Mouse (Mus musculus) natural killer cell, adult 2 months (primary cell): ENCODE results near the gene Zfhx2.

ENCODE experiments used
- DNase-seq, 2 experiments: peaks; one replicate each; pipeline ENCODE4 v3.0.0; 2022; ENCODE audit warnings: low spot score in 2 of 2

The Zfhx2 gene

GRCm38 (mm10) chr14:55092011-55092577 is at the start of gene Zfhx2:
TSS of gene Zfhx2 (minus strand) at chr14:55092324.
- peak; percentile 79 to 86 for DNase-seq

DNA sequence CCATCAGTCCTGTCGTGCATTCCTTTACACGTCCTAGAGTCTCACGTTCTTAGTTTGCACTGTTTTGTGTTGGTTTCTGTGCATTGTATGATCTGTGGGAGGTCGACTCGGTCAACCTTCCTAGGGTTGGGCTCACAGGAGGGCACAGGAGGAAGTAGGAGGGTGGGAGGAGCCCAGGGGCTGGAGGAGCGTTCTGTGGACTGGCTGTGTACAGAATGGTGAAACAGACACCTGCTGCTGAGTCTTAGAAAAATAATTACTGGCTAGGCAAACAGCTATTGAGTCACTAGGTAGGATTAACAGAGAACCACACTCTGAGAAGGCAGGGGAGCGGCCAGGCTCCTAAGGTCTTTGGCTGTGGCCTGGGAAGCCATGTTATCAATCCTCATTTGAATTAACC is 47.2 kb upstream of the Zfhx2 start:
- DNase-seq: no peak

- DNase-seq: no peak
These were observed 43.6 kb upstream of the Zfhx2 start for GRCm38 (mm10) chr14:55135676-55136075.

DNA sequence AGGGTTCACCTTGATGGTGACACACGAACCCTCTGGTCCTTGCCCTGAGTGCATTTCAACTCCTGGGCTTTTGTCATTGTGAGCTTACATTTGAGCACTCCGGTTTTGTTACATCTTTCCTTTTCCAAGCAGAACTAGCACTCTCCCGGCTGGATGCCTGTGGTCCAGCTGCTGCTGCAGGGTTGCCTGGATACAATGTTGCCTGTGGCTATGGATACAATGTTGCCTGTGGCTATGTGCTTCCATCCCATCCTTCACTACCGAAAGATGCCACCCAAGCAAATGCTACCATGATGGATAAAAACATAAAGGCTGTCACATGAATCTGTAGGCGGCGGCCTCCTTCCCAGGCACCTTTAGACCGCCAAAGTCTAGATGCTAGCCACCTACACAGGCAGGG is 34.4 kb upstream of the Zfhx2 start:
- DNase-seq: no peak

DNA sequence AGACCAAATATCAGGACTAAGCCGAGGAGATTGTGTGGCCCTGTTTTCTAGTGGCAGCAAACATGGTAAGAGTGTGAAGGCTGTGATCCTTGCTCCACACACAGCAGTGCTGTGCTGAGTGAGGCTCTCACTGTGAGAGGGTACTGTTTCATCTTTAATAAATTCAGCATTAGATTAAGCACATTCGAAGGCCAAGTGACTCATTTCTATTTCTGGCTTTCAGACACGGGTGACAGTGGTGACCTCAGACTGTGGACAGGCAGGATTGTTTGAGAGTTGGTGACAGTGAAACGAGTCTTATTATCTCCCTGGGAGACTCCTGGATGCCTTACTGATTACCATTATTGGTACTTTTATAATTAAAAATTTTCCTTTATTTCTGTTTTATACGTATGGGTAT is 33.6 kb upstream of the Zfhx2 start:
- no peak for DNase-seq

- no peak for DNase-seq
These were observed 30.2 kb upstream of the Zfhx2 start for GRCm38 (mm10) chr14:55122359-55122758.

- DNase-seq: no peak
These were observed 29.8 kb upstream of the Zfhx2 start for GRCm38 (mm10) chr14:55121947-55122346.

DNA sequence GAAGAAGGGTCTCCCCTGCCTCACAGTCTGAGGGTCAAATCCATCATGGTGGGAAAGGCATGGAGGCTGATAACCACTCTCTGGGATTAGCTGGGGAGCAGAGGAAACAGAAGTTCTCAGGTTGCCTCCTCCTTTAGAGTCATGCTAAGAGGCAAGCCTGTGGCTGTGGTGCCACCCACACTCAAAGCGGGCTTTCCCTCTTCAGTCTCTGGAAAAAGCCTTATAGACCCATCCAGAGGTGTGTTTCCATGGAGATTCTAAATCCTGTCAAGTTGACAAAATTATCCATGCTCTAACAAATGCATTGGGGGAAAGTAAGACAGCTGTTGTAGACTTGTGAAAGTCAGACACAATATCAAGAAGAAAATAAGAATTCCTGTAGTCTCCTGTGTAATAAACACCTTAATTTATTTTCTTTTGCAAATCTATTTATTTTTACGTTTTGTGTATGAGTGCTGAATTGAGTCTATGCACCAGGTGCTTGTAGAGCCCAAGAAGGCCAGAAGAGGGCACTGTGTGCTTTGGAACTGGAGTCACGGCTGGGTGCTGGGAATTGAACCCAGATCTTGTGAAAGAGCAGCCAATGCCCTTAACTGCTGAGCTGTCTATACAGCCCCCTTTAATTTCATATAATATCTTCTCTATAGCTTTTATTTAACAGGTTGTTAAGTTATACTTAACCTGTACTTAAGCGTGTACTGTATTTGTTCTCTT is 27.5 kb upstream of the Zfhx2 start:
- no peak for DNase-seq

- no peak for DNase-seq
These were observed 26.7 kb upstream of the Zfhx2 start for GRCm38 (mm10) chr14:55118852-55119251.

- DNase-seq: no peak
These were observed 24.5 kb upstream of the Zfhx2 start, which contains the start of gene Jph4 for GRCm38 (mm10) chr14:55116425-55117200. TSS of gene Jph4 (minus strand) at chr14:55116935.

GRCm38 (mm10) chr14:55115846-55116245 is 23.7 kb upstream of the Zfhx2 start:
- DNase-seq: no peak

DNA sequence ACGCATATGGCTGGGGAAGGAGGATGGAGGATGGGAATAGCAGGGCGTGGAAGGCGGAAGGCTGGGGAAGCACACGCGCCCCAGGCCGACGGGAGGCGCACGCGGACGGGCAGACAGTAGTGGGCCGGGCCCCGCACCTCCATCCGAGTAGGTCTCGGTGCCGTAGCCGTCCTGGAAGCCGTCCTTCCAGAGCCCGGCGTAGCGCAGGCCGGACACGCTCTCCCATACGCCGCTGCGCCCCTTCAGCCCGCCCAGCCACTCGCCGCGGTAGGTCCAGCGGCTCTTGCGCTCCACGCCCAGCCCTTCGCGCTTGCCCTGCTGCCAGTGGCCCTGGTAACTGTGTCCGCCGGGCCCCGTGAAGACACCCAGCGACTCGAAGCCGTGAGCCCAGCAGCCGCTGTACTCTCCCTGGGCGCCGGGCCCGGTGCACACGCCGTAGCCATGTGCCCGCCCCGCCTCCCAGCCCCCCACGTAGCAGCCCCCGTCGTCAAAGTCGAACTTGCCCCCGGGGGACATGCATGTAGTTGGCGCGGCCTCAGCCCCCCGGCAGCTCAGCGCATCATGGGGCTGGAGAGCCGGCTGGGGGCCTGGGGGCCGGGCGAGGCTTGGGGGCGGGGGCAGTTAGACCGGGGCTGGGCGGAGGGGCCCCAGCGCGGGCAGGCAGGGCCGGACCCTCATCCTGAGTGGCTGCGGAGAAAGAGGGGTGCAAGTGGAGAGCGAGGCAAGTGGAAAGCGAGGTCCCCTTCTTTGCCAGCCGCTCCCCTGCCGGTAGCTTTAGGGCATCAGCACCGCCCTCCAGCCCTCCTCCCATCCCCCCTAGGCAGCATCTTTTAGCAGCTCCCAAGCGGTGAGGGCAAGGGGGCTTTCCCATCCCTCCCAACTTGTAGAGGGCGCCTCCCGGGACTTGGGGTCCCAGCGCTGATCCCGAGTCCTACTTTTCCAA is 22.9 kb upstream of the Zfhx2 start:
- peak in 1 of 2 experiments; percentile 32 for DNase-seq

- DNase-seq: no peak
These were observed 22.0 kb upstream of the Zfhx2 start for GRCm38 (mm10) chr14:55113975-55114645.

DNA sequence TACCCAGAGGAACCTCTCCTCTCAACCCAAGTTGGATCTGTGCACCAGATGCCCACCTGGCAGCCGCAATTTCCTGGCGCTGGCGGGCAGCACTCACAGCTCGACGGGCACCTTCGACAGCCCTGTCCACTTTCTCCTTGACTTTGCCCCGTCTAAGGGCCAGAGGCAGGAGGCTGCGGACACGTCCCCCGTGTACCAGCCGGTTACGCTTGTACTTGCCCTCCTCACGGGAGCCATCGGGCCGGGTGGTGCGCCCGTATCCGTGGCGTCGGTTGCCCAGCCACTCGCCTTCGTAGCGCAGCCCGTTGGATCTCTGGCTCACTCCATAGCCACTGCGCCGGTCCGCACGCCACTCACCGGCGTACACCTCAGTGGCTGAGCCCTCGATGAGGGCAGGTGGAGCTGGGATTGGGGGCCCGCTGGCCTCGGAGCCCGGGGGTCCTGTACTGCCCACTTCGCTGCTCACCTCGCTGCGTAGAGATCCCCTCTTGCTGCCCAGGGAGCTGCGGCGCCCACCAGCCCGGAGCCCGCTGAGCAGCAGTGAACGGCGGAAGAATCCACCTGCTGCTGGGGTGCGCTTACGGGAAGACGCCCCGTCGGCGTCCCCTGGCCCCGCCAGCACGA is 21.3 kb upstream of the Zfhx2 start:
- no peak for DNase-seq

DNA sequence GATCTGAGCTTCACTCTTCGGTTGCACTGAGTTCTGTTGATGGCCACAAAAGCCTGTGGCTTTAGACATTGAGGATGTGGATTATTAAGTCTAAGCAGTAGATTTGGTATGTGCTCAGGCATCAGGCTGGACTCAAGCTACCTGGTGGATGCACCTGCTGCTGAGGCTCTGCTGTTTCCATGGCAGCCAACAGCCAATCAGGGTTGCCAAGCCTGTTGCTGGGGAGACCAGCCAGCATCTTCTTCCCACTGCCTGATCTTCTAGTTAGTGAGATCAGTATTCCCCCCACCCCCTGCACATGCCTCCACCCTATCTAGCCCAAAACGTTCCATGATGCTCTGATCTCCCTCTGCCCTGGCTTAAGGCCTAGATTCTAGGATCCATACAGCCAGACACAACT is 19.6 kb upstream of the Zfhx2 start:
- DNase-seq: no peak

GRCm38 (mm10) chr14:55110076-55110475 is 18.0 kb upstream of the Zfhx2 start:
- no peak for DNase-seq

- DNase-seq: no peak
These were observed 17.1 kb upstream of the Zfhx2 start for GRCm38 (mm10) chr14:55109048-55109873.

- DNase-seq: no peak
These were observed 16.2 kb upstream of the Zfhx2 start for GRCm38 (mm10) chr14:55108202-55108870.

DNA sequence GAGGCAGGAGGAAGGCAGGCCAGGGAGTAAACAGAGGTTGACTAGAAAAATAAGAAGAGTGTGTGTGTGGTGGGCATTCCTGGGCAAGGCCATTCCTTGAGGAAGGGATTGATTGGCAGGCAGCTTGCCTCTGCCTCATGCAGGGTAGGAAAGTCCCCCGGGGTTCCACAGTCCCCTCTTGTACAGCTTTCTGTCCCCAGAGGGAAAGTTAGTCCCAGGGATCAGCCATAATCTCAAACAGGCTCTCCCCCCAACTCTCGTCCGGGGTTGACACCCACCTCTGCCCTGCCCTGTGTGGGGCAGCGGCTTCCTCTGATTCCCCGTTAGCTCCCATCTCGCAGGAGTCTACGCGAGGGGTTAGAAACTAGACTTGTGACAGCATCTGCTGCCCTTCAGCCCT is 14.9 kb upstream of the Zfhx2 start:
- no peak for DNase-seq
